Mouse (Mus musculus) intestine, postnatal 0 days (tissue): Measurements from ENCODE around the gene Zfp708. TPM values are rescaled to one million over a fixed set of nuclear protein-coding genes. Genes with fewer than 3 reads are reported as not detected.
A peak's percentile ranks its signal among the peaks of the same experiment; 100 is the strongest.
"Not testable (repeated sequence)": the region's sequence is repeated elsewhere in the genome, so short reads cannot be mapped to it uniquely, and the experiment has no call there.

ENCODE experiments used
- ATAC-seq: fragments of 200-750 bp; cut with Nextera tagmentation; 2 replicates; pipeline ENCODE4 v1.8.0; 2017; ENCODE audit warnings: mild to moderate bottlenecking, moderate TSS enrichment, moderate library complexity
- H3K27ac ChIP-seq: fragments of 300-500 bp; sonication (generic); 2 replicates; pipeline ENCODE4 v1.5.1; 2014; ENCODE audit warnings: mild to moderate bottlenecking, low read depth, low read length, moderate library complexity
- H3K27me3 ChIP-seq: fragments of 300-500 bp; sonication (generic); replicated peaks from 2 replicates; pipeline ENCODE4 v1.6.1; 2014; ENCODE audit warnings: low read length, mixed read lengths; ENCODE audit not compliant: control insufficient read depth, insufficient read depth
- H3K36me3 ChIP-seq: fragments of 300-500 bp; sonication (generic); 2 replicates; pipeline ENCODE4 v1.6.1; 2014; ENCODE audit warnings: mild to moderate bottlenecking, moderate library complexity; ENCODE audit not compliant: control insufficient read depth, insufficient read depth
- H3K4me1 ChIP-seq: fragments of 300-500 bp; sonication (generic); replicated peaks from 2 replicates; pipeline ENCODE4 v1.6.1; 2014; ENCODE audit warnings: antibody characterized with exemption, low read length, mixed read lengths; ENCODE audit not compliant: control insufficient read depth, insufficient read depth
- H3K4me2 ChIP-seq: fragments of 300-500 bp; sonication (generic); replicated peaks from 2 replicates; pipeline ENCODE4 v1.6.1; 2014; ENCODE audit warnings: low read depth, mild to moderate bottlenecking, moderate library complexity
- H3K4me3 ChIP-seq: fragments of 300-500 bp; sonication (generic); 2 replicates; pipeline ENCODE4 v1.5.1; 2014; ENCODE audit warnings: low read depth, low read length
- H3K9ac ChIP-seq: fragments of 300-500 bp; sonication (generic); 2 replicates; pipeline ENCODE4 v1.6.1; 2014; ENCODE audit warnings: mild to moderate bottlenecking, low read depth, low read length
- H3K9me3 ChIP-seq: fragments of 300-500 bp; sonication (generic); 2 replicates; pipeline ENCODE4 v1.6.1; 2016; ENCODE audit warnings: mixed run types; ENCODE audit not compliant: control insufficient read depth
- CTCF ChIP-seq: sonication (generic); IDR thresholded peaks from 2 replicates; pipeline ENCODE4 v1.5.1; 2016; ENCODE audit warnings: low read depth, mild to moderate bottlenecking, control low read depth, antibody characterized with exemption, moderate library complexity
- WGBS: fragments of 180-500 bp; shearing (Covaris S2); extraction: QIAGEN DNeasy Blood & Tissue Kit; methylation state at CpG from one replicate; pipeline ENCODE4 v1.1.7; 2014; 5-methylcytosine and 5-hydroxymethylcytosine counted together
- polyA plus RNA-seq: library from polyadenylated mRNA; unstranded; fragments of >200 nt; fragmentation: Nextera tagmentation; extraction: Ambion mirVana; gene quantifications from 2 replicates; pipeline ENCODE4 v1.2.1, GENCODE M21; 2015

Gene Zfp708
- polyA plus RNA-seq, result 1.3 and 1.6 TPM in 2 replicates

GRCm38 (mm10) chr13:67097876-67098275, at the start of gene Zfp708:
Zfp708 (minus strand) TSS chr13:67097976.
- Histone ChIP-seq H3K27me3 (no peaks in the 10 kb centered on the region), H3K4me2 (no peak within 1 kb of the TSS), H3K4me1 (no peaks in the 10 kb centered on the region), H3K9me3 (no peaks in the 10 kb centered on the region), H3K27ac (no peak within 1 kb of the TSS), H3K36me3 (peaks cover 8% of the 10 kb centered on the region; the same call in 1 of the 2 replicates), H3K4me3 (no peak within 1 kb of the TSS), H3K9ac (no peak within 1 kb of the TSS)
- 91% methylated on average over 10 of the region's 10 CpGs for WGBS
- no peak for TF ChIP-seq CTCF
- no peak for ATAC-seq

GRCm38 (mm10) chr13:67128038-67128721, 30.4 kb upstream of the Zfp708 start:
- ATAC-seq, result peak; percentile 96
- Histone ChIP-seq H3K9ac (peak overlapping the region; percentile 60), H3K4me3 (peak overlapping the region; percentile 81), H3K4me2 (peak overlapping the region; percentile 77), H3K36me3 (no peaks in the 10 kb centered on the region), H3K27ac (peak overlapping the region; percentile 69), H3K4me1 (no peaks in the 10 kb centered on the region), H3K27me3 (no peaks in the 10 kb centered on the region), H3K9me3 (no peaks in the 10 kb centered on the region)
- under 1% methylated on average over 18 of the region's 18 CpGs for WGBS
- TF ChIP-seq CTCF, result peak; percentile 52

- not testable (repeated sequence) for ATAC-seq, H3K9ac ChIP-seq, H3K27ac ChIP-seq, H3K9me3 ChIP-seq, H3K27me3 ChIP-seq, H3K36me3 ChIP-seq, H3K4me3 ChIP-seq, H3K4me1 ChIP-seq
- WGBS, result 74% methylated on average over 10 of the region's 10 CpGs
- H3K4me2 ChIP-seq, result peak overlapping the region; percentile 77
Measured at GRCm38 (mm10) chr13:67127507-67127906, 29.7 kb upstream of the Zfp708 start.

GRCm38 (mm10) chr13:67124460-67124859, 26.7 kb upstream of the Zfp708 start:
- no peaks in the 10 kb centered on the region for H3K36me3 ChIP-seq
- no peak for TF ChIP-seq CTCF
- H3K4me1 ChIP-seq, result no peaks in the 10 kb centered on the region
- no peak overlapping the region for H3K4me2 ChIP-seq
- H3K9me3 ChIP-seq, result no peaks in the 10 kb centered on the region
- no peak overlapping the region for H3K9ac ChIP-seq
- H3K27me3 ChIP-seq, result no peaks in the 10 kb centered on the region
- H3K27ac ChIP-seq, result no peak overlapping the region
- ATAC-seq, result no peak
- no peak overlapping the region for H3K4me3 ChIP-seq
- 87% methylated on average over 1 of the region's 1 CpGs for WGBS

GRCm38 (mm10) chr13:67121360-67121759, 23.6 kb upstream of the Zfp708 start, which contains the start of gene Zfp759:
Zfp759 (plus strand) TSS chr13:67121660.
- not testable (repeated sequence) for H3K9me3 ChIP-seq, H3K27me3 ChIP-seq, H3K4me2 ChIP-seq, H3K4me1 ChIP-seq, ATAC-seq, H3K27ac ChIP-seq, H3K9ac ChIP-seq, H3K4me3 ChIP-seq, H3K36me3 ChIP-seq

GRCm38 (mm10) chr13:67116163-67116562, 18.4 kb upstream of the Zfp708 start, which contains the start of gene Rslcan18:
Rslcan18 (minus strand) TSS chr13:67116263.
- not testable (repeated sequence) for H3K36me3 ChIP-seq, H3K4me3 ChIP-seq, H3K27ac ChIP-seq, H3K9ac ChIP-seq, ATAC-seq, H3K27me3 ChIP-seq, H3K4me2 ChIP-seq, H3K4me1 ChIP-seq, H3K9me3 ChIP-seq
- 92% methylated on average over 8 of the region's 8 CpGs for WGBS
